Mouse (Mus musculus): ENCODE measurements around the gene Rassf5. TPM values are rescaled to one million over a fixed set of nuclear protein-coding genes. Genes with fewer than 3 reads are reported as not detected.

The Rassf5 gene
- polyA plus RNA-seq, 1 experiment from 2014 or later = 3.5 TPM

DNA sequence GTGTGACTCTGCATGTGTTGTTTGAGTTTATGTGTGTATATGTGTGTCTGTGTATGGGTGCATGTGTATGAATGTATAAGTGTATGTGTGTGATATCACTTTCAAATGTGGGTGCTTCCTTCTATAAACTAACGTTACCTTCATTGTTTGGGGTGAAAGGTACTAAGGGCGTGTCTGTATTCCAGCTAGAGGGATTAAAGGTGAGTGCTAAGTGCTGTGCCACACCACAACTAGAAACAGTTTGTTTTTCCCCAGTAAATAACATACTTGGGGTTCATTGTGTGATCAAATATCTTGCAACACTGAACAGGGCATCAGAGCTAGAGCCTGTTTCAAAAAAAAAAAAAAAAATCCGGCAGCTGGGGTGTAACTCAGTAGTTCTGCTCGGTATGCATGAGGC is 36.7 kb upstream of the Rassf5 start:
- Histone ChIP-seq H3K4me2 (ENCODE audit: low read depth, low read length) (no peak overlapping the region), H3K27me3 (replicated peaks; ENCODE audit: control insufficient read depth, insufficient read depth, low read length) (no peaks in the 10 kb centered on the region), H3K27ac (ENCODE audit: low read length) (no peak overlapping the region), H3K9me3 (ENCODE audit: control insufficient read depth, low read length) (no peaks in the 10 kb centered on the region), H3K36me3 (ENCODE audit: control insufficient read depth, insufficient read depth, low read length) (no peaks in the 10 kb centered on the region), H3K9ac (ENCODE audit: low read depth, low read length) (no peak overlapping the region), H3K4me1 (ENCODE audit: control insufficient read depth, insufficient read depth, low read length) (peaks cover 25% of the 10 kb centered on the region), H3K4me3 (ENCODE audit: low read length) (no peak overlapping the region)
- 41% methylated on average over 4 of the region's 4 CpGs for WGBS
- ATAC-seq = no peak

DNA sequence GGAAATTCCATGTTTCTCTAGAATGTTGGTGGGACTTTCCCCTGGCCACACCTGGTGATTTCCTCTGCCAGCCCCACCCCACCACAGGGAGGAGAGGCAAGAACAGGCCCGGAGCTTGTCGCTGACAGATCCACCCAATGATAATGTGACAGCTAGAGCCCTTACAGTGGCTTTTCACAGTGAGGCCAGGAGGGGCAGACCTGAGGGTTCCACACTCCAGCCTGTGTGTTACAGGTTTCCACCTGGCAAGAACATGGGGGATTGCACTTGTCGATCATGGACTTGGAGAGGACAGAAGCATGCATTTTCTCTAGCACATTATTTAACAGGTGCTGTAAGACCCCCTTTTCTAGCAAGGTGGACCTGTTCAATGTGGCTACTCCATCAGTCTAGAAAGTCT is 35.2 kb upstream of the Rassf5 start:
- H3K36me3 ChIP-seq (ENCODE audit: control insufficient read depth, insufficient read depth, low read length) = no peaks in the 10 kb centered on the region
- no peaks in the 10 kb centered on the region for H3K9me3 ChIP-seq (ENCODE audit: control insufficient read depth, low read length)
- H3K4me3 ChIP-seq (ENCODE audit: low read length) = no peak overlapping the region
- 30% methylated on average over 3 of the region's 3 CpGs for WGBS
- no peak overlapping the region for H3K9ac ChIP-seq (ENCODE audit: low read depth, low read length)
- peaks cover 28% of the 10 kb centered on the region for H3K4me1 ChIP-seq (ENCODE audit: control insufficient read depth, insufficient read depth, low read length)
- no peaks in the 10 kb centered on the region for H3K27me3 ChIP-seq (replicated peaks; ENCODE audit: control insufficient read depth, insufficient read depth, low read length)
- no peak overlapping the region for H3K4me2 ChIP-seq (ENCODE audit: low read depth, low read length)
- H3K27ac ChIP-seq (ENCODE audit: low read length) = peak overlapping the region; percentile 38; the same call in 1 of the 2 replicates
- ATAC-seq = peak; percentile 81

DNA sequence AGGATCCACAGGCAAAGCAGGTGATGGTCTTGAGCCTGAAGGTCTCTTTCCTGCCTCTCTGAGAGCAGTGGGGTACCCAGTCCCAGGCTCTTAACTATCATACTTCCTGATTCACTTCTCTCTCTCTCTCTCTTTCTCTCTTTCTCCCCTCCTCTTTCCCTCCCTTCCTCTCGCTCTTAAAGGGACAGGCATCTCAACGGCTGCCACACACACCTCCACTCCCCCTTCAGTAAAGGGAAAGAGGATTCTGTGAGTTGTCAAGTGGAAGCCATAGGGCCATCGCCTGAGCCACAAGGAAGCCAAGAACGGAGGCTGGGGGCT is 34.4 kb upstream of the Rassf5 start, which contains the start of gene Ikbke:
Ikbke (minus strand) TSS at position 151 of the 321 bp plus-strand sequence.
- WGBS = 28% methylated on average over 4 of the region's 4 CpGs
- no peaks in the 10 kb centered on the region for H3K27me3 ChIP-seq (replicated peaks; ENCODE audit: control insufficient read depth, insufficient read depth, low read length)
- H3K9ac ChIP-seq (ENCODE audit: low read depth, low read length) = peak within 1 kb of the TSS; percentile 70
- H3K36me3 ChIP-seq (ENCODE audit: control insufficient read depth, insufficient read depth, low read length) = no peaks in the 10 kb centered on the region
- peak; percentile 32; the same call in 1 of the 2 replicates for ATAC-seq
- H3K4me2 ChIP-seq (ENCODE audit: low read depth, low read length) = peak within 1 kb of the TSS; percentile 67
- peak within 1 kb of the TSS; percentile 55 for H3K4me3 ChIP-seq (ENCODE audit: low read length)
- H3K27ac ChIP-seq (ENCODE audit: low read length) = peak within 1 kb of the TSS; percentile 72
- peaks cover 33% of the 10 kb centered on the region for H3K4me1 ChIP-seq (ENCODE audit: control insufficient read depth, insufficient read depth, low read length)
- no peaks in the 10 kb centered on the region for H3K9me3 ChIP-seq (ENCODE audit: control insufficient read depth, low read length)

DNA sequence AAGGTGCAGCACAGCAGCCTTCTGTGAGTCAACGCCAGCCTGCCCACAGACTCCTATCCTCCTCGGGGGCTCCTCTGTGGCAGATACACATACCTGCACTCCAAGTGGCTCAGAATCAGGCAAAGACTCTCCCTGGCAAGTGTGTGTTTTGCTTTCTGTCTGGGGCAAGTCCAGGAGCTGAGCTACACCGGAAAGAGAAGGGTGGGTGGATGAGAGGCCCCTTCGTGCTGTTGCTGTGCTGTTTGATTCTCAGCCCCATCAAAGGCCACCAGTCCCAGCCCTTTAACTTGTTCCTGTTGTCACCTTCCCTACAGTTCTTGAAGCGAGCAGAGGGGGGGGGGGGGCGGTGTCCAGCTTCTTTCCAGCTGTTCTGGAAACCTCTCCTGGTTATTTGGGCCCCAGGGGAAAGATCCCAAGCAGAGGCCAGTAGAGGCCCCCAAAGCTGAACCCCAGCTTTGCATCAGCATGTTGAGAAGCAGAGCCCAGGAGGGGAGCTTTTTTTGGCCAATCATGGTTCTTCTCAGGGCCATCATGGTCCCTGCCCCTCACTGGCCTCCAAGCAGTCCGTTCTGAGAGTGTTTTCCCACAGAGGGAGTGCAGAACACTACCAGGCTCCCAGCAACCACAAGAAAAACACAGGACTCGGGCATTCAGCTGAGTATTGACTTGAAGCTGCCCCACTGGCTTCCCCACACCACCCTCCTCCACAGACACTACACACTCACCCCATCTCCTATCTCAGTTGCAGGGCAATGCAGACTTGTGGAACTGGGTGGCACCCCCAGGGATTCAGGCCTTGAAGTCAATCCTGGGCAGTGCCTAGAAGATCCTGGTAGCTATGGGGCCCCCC is 33.8 kb upstream of the Rassf5 start:
- 32% methylated on average over 8 of the region's 8 CpGs for WGBS
- Histone ChIP-seq H3K36me3 (ENCODE audit: control insufficient read depth, insufficient read depth, low read length) (no peaks in the 10 kb centered on the region), H3K9ac (ENCODE audit: low read depth, low read length) (peak overlapping the region; percentile 70), H3K4me3 (ENCODE audit: low read length) (peak overlapping the region; percentile 55), H3K9me3 (ENCODE audit: control insufficient read depth, low read length) (no peaks in the 10 kb centered on the region), H3K27ac (ENCODE audit: low read length) (peak overlapping the region; percentile 72), H3K4me1 (ENCODE audit: control insufficient read depth, insufficient read depth, low read length) (peaks cover 34% of the 10 kb centered on the region), H3K27me3 (replicated peaks; ENCODE audit: control insufficient read depth, insufficient read depth, low read length) (no peaks in the 10 kb centered on the region), H3K4me2 (ENCODE audit: low read depth, low read length) (peak overlapping the region; percentile 67)
- no peak for ATAC-seq

DNA sequence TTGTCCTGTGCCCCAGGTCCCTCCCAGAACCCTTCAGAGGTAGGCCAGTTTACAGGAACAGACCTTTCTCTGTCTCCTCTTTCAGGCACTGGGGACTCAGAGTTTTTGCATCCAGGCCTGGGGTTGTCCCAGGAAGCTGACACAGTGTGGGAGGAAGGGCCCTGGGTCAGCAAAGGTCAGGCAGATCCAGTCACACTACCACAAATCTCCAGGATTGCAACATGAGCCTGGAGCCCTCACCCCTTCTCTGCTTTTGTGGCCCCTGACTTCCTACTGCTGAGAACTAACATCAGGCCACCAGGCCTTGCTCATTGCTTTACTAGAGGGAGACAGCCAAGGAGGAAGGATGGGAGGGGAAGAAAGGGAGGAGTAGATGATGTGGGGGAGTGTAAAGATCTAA is 31.8 kb upstream of the Rassf5 start:
- H3K4me1 ChIP-seq (ENCODE audit: control insufficient read depth, insufficient read depth, low read length) = peaks cover 34% of the 10 kb centered on the region
- no peak overlapping the region for H3K27ac ChIP-seq (ENCODE audit: low read length)
- no peak for ATAC-seq
- H3K9ac ChIP-seq (ENCODE audit: low read depth, low read length) = 0 out of 2 replicates have a peak overlapping the region, but pooled peaks have one; percentile 33
- H3K4me3 ChIP-seq (ENCODE audit: low read length) = no peak overlapping the region
- no peaks in the 10 kb centered on the region for H3K27me3 ChIP-seq (replicated peaks; ENCODE audit: control insufficient read depth, insufficient read depth, low read length)
- H3K9me3 ChIP-seq (ENCODE audit: control insufficient read depth, low read length) = no peaks in the 10 kb centered on the region
- H3K36me3 ChIP-seq (ENCODE audit: control insufficient read depth, insufficient read depth, low read length) = no peaks in the 10 kb centered on the region
- H3K4me2 ChIP-seq (ENCODE audit: low read depth, low read length) = no peak overlapping the region

DNA sequence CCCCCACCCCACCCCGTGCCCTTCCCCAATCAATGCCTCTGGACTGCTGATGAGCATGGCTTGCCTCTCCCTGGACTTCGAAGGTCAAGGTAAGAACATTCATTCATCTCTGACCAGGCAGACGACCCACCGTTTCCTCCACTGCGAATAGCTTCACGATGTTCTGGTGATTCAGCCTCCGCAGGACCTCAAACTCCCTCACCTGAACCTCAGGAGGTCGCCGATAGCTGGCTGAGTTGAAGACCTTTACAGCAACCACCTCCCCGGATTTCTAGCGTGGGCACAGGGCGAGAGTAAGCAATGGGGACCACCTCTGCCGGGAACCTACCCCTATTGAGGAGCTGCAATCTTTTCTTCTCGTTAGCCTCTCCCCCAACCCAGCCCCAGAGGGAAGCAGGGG is 30.5 kb upstream of the Rassf5 start:
- ATAC-seq = no peak
- H3K36me3 ChIP-seq (ENCODE audit: control insufficient read depth, insufficient read depth, low read length) = no peaks in the 10 kb centered on the region
- H3K27ac ChIP-seq (ENCODE audit: low read length) = no peak overlapping the region
- no peaks in the 10 kb centered on the region for H3K27me3 ChIP-seq (replicated peaks; ENCODE audit: control insufficient read depth, insufficient read depth, low read length)
- 0 out of 2 replicates have a peak overlapping the region, but pooled peaks have one; percentile 29 for H3K9ac ChIP-seq (ENCODE audit: low read depth, low read length)
- WGBS = 74% methylated on average over 14 of the region's 14 CpGs
- H3K4me1 ChIP-seq (ENCODE audit: control insufficient read depth, insufficient read depth, low read length) = peaks cover 32% of the 10 kb centered on the region
- H3K9me3 ChIP-seq (ENCODE audit: control insufficient read depth, low read length) = no peaks in the 10 kb centered on the region
- peak overlapping the region; percentile 18; the same call in 1 of the 2 replicates for H3K4me3 ChIP-seq (ENCODE audit: low read length)
- H3K4me2 ChIP-seq (ENCODE audit: low read depth, low read length) = peak overlapping the region; percentile 47

- 32% methylated on average over 22 of the region's 22 CpGs for WGBS
- H3K27ac ChIP-seq (ENCODE audit: low read length) = peak overlapping the region; percentile 71
- H3K4me3 ChIP-seq (ENCODE audit: low read length) = peak overlapping the region; percentile 35
These were observed 29.9 kb upstream of the Rassf5 start for GRCm38 (mm10) chr1:131274725-131275539.

GRCm38 (mm10) chr1:131269797-131270578 is 24.9 kb upstream of the Rassf5 start:
- no peak overlapping the region for H3K4me3 ChIP-seq (ENCODE audit: low read length)
- H3K4me2 ChIP-seq (ENCODE audit: low read depth, low read length) = no peak overlapping the region
- no peaks in the 10 kb centered on the region for H3K9me3 ChIP-seq (ENCODE audit: control insufficient read depth, low read length)
- peaks cover 7% of the 10 kb centered on the region; the same call in 1 of the 2 replicates for H3K4me1 ChIP-seq (ENCODE audit: control insufficient read depth, insufficient read depth, low read length)
- H3K9ac ChIP-seq (ENCODE audit: low read depth, low read length) = no peak overlapping the region
- ATAC-seq = peak; percentile 34
- WGBS = 41% methylated on average over 22 of the region's 22 CpGs
- H3K27me3 ChIP-seq (replicated peaks; ENCODE audit: control insufficient read depth, insufficient read depth, low read length) = no peaks in the 10 kb centered on the region
- H3K36me3 ChIP-seq (ENCODE audit: control insufficient read depth, insufficient read depth, low read length) = no peaks in the 10 kb centered on the region; the same call in 1 of the 2 replicates
- no peak overlapping the region for H3K27ac ChIP-seq (ENCODE audit: low read length)

More at GRCm38 (mm10) chr1:131274725-131275539, 29.9 kb upstream of the Rassf5 start:
- no peaks in the 10 kb centered on the region for H3K36me3 ChIP-seq (ENCODE audit: control insufficient read depth, insufficient read depth, low read length)
- H3K9me3 ChIP-seq (ENCODE audit: control insufficient read depth, low read length) = no peaks in the 10 kb centered on the region
- peak; percentile 82 for ATAC-seq
- H3K27me3 ChIP-seq (replicated peaks; ENCODE audit: control insufficient read depth, insufficient read depth, low read length) = no peaks in the 10 kb centered on the region
- peak overlapping the region; percentile 65 for H3K9ac ChIP-seq (ENCODE audit: low read depth, low read length)
- H3K4me2 ChIP-seq (ENCODE audit: low read depth, low read length) = peak overlapping the region; percentile 47
- H3K4me1 ChIP-seq (ENCODE audit: control insufficient read depth, insufficient read depth, low read length) = peaks cover 28% of the 10 kb centered on the region

- Histone ChIP-seq H3K27me3 (replicated peaks; ENCODE audit: control insufficient read depth, insufficient read depth, low read length) (no peaks in the 10 kb centered on the region), H3K9me3 (ENCODE audit: control insufficient read depth, low read length) (no peaks in the 10 kb centered on the region), H3K4me2 (ENCODE audit: low read depth, low read length) (no peak overlapping the region), H3K36me3 (ENCODE audit: control insufficient read depth, insufficient read depth, low read length) (no peaks in the 10 kb centered on the region; the same call in 1 of the 2 replicates), H3K4me3 (ENCODE audit: low read length) (no peak overlapping the region), H3K9ac (ENCODE audit: low read depth, low read length) (no peak overlapping the region), H3K27ac (ENCODE audit: low read length) (no peak overlapping the region), H3K4me1 (ENCODE audit: control insufficient read depth, insufficient read depth, low read length) (no peaks in the 10 kb centered on the region)
- no peak for ATAC-seq
- WGBS = 83% methylated on average over 10 of the region's 10 CpGs
These were observed 23.7 kb upstream of the Rassf5 start for GRCm38 (mm10) chr1:131268776-131269175.
